Mouse (Mus musculus): ENCODE results near the gene Ubash3b. TPM values are rescaled to one million over a fixed set of nuclear protein-coding genes. Genes with fewer than 3 reads are reported as not detected.

The Ubash3b gene
- polyA plus RNA-seq, 1 experiment from 2014 or later, result 8.3 TPM

- 87% methylated on average over 5 of the region's 5 CpGs for WGBS
- no peaks in the 10 kb centered on the region for H3K36me3 ChIP-seq (ENCODE audit: control insufficient read depth, insufficient read depth, low read length)
- no peaks in the 10 kb centered on the region for H3K9me3 ChIP-seq (ENCODE audit: control insufficient read depth, low read length)
- ATAC-seq (replicated peaks; ENCODE audit: low FRiP score), result no peak
- no peaks in the 10 kb centered on the region for H3K4me1 ChIP-seq (replicated peaks; ENCODE audit: control insufficient read depth, insufficient read depth, low read length)
- no peak overlapping the region for H3K9ac ChIP-seq (ENCODE audit: low read length)
- no peak overlapping the region for H3K4me3 ChIP-seq (ENCODE audit: low read depth, low read length)
- H3K27ac ChIP-seq (ENCODE audit: low read depth, low read length), result no peak overlapping the region
- no peak overlapping the region for H3K4me2 ChIP-seq (ENCODE audit: low read depth, low read length, severe bottlenecking)
- no peak for DNase-seq (ENCODE audit: low spot score)
- H3K27me3 ChIP-seq (ENCODE audit: control insufficient read depth, insufficient read depth, low read length), result no peaks in the 10 kb centered on the region
Measured at GRCm38 (mm10) chr9:41043641-41044040, 117.9 kb downstream of the Ubash3b start.

DNA sequence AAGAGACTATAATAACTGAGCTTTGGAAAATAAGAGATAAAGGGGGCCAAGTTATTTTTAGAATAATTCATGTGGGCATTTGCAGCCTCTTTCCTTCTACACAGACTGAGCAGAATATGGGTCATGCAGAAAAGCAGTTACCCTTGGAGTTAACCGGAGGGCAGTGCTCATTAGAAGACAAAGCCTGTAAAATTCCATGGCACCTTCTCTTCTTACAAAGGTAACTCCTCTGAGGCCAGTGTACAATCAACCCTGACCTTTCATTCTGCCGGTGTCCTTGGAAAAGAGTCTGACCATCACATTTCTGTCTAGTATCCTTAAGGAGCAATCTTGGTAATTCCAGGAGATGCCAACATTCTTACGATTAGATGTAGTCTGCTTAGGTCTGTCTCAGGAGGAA lies 120.1 kb downstream of the Ubash3b start:
- WGBS, result 93% methylated on average over 3 of the region's 3 CpGs
- Histone ChIP-seq H3K27me3 (ENCODE audit: control insufficient read depth, insufficient read depth, low read length) (no peaks in the 10 kb centered on the region), H3K9me3 (ENCODE audit: control insufficient read depth, low read length) (no peaks in the 10 kb centered on the region), H3K4me2 (ENCODE audit: low read depth, low read length, severe bottlenecking) (no peak overlapping the region), H3K36me3 (ENCODE audit: control insufficient read depth, insufficient read depth, low read length) (no peaks in the 10 kb centered on the region), H3K4me3 (ENCODE audit: low read depth, low read length) (no peak overlapping the region), H3K4me1 (replicated peaks; ENCODE audit: control insufficient read depth, insufficient read depth, low read length) (no peaks in the 10 kb centered on the region), H3K27ac (ENCODE audit: low read depth, low read length) (no peak overlapping the region), H3K9ac (ENCODE audit: low read length) (no peak overlapping the region)
- ATAC-seq (replicated peaks; ENCODE audit: low FRiP score) (no peak), DNase-seq (ENCODE audit: low spot score) (no peak)

DNA sequence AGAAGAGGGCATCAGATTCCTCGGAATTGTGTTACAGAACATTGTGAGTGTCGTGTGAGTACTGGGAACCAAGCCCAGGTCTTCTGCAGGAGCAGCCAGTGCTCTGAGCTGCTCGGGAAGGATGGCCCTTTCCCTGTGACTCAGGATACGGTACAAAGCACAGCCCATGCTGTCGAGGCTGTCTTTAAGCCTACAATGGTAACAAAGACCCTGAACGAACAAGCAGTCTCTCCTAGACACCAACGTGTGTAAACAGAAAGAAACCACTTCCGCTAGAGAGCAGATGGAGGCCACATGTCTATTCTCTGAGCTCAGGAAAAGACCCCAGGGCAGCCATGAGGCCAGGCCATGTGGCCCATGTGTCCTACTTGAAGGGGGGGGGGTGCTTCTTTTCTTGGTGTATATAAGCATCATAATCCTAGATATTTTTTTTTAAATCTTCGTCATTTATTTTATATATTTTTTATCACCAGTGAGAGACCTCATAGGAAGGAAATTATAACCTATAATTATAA lies 123.3 kb downstream of the Ubash3b start:
- no peaks in the 10 kb centered on the region for H3K27me3 ChIP-seq (ENCODE audit: control insufficient read depth, insufficient read depth, low read length)
- ATAC-seq (replicated peaks; ENCODE audit: low FRiP score), result no peak
- no peak overlapping the region for H3K4me3 ChIP-seq (ENCODE audit: low read depth, low read length)
- H3K4me1 ChIP-seq (replicated peaks; ENCODE audit: control insufficient read depth, insufficient read depth, low read length), result no peaks in the 10 kb centered on the region
- H3K36me3 ChIP-seq (ENCODE audit: control insufficient read depth, insufficient read depth, low read length), result no peaks in the 10 kb centered on the region
- H3K9me3 ChIP-seq (ENCODE audit: control insufficient read depth, low read length), result no peaks in the 10 kb centered on the region
- DNase-seq (ENCODE audit: low spot score), result no peak
- no peak overlapping the region for H3K27ac ChIP-seq (ENCODE audit: low read depth, low read length)
- no peak overlapping the region for H3K9ac ChIP-seq (ENCODE audit: low read length)
- 63% methylated on average over 9 of the region's 9 CpGs for WGBS
- H3K4me2 ChIP-seq (ENCODE audit: low read depth, low read length, severe bottlenecking), result no peak overlapping the region

DNA sequence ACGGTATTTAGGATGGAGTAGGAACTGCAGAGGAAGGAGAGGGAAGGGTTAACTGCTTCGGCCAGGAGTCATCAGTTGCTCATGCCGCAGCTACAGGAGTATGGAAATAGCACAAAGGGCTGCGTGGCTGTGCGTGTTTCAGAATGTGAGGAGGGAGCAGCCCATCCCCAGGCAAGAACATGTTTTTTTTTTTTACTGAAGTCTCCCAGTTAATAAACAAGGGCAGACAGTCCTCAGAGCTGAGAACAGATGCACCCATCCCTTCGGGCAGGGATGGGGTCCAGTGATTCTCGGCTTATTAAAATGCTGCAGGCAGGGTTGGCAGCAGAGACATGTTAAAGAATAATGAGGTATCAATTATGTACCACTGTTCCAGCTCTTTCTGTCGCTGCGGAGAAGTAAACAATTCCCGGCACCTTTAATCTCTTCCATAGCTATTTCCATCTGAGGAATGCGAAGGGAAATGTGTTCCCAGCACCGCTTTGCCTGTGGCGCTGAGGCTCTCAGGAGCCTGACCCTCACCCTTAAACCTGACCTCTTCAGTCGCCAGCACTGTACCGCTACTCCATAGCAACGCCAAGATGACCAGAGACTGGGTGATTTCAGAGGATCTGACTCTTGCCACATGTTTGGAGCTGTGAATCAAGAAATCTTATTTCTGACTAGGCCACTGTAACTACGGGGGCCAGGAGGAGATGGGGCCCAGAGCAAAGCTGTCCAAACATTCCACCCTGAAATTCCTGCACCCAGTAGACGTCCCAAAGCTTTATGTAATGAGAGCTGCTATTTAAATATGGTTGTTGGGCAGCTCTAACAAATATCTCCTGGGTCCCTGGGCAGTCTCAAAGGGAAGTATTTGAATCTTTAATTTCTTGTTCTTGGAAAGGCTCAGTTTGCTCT lies 129.7 kb downstream of the Ubash3b start:
- Histone ChIP-seq H3K36me3 (ENCODE audit: control insufficient read depth, insufficient read depth, low read length) (no peaks in the 10 kb centered on the region), H3K4me3 (ENCODE audit: low read depth, low read length) (no peak overlapping the region), H3K4me2 (ENCODE audit: low read depth, low read length, severe bottlenecking) (no peak overlapping the region), H3K27ac (ENCODE audit: low read depth, low read length) (no peak overlapping the region), H3K27me3 (ENCODE audit: control insufficient read depth, insufficient read depth, low read length) (no peaks in the 10 kb centered on the region), H3K9me3 (ENCODE audit: control insufficient read depth, low read length) (no peaks in the 10 kb centered on the region), H3K4me1 (replicated peaks; ENCODE audit: control insufficient read depth, insufficient read depth, low read length) (no peaks in the 10 kb centered on the region), H3K9ac (ENCODE audit: low read length) (no peak overlapping the region)
- no peak for ATAC-seq (replicated peaks; ENCODE audit: low FRiP score)
- DNase-seq (ENCODE audit: low spot score), result no peak
- 57% methylated on average over 18 of the region's 18 CpGs for WGBS

GRCm38 (mm10) chr9:41029827-41030226 lies 131.7 kb downstream of the Ubash3b start:
- H3K4me1 ChIP-seq (replicated peaks; ENCODE audit: control insufficient read depth, insufficient read depth, low read length), result no peaks in the 10 kb centered on the region

GRCm38 (mm10) chr9:41028470-41028869 lies 133.0 kb downstream of the Ubash3b start:
- Histone ChIP-seq H3K4me2 (ENCODE audit: low read depth, low read length, severe bottlenecking) (no peak overlapping the region), H3K27me3 (ENCODE audit: control insufficient read depth, insufficient read depth, low read length) (no peaks in the 10 kb centered on the region), H3K36me3 (ENCODE audit: control insufficient read depth, insufficient read depth, low read length) (no peaks in the 10 kb centered on the region), H3K4me3 (ENCODE audit: low read depth, low read length) (no peak overlapping the region), H3K9ac (ENCODE audit: low read length) (no peak overlapping the region), H3K27ac (ENCODE audit: low read depth, low read length) (no peak overlapping the region), H3K4me1 (replicated peaks; ENCODE audit: control insufficient read depth, insufficient read depth, low read length) (no peaks in the 10 kb centered on the region), H3K9me3 (ENCODE audit: control insufficient read depth, low read length) (no peaks in the 10 kb centered on the region)
- DNase-seq (ENCODE audit: low spot score) (peak; percentile 76), ATAC-seq (replicated peaks; ENCODE audit: low FRiP score) (no peak)
- 39% methylated on average over 5 of the region's 5 CpGs for WGBS

More at GRCm38 (mm10) chr9:41029827-41030226, 131.7 kb downstream of the Ubash3b start:
- Histone ChIP-seq H3K4me2 (ENCODE audit: low read depth, low read length, severe bottlenecking) (no peak overlapping the region), H3K4me3 (ENCODE audit: low read depth, low read length) (no peak overlapping the region), H3K27ac (ENCODE audit: low read depth, low read length) (no peak overlapping the region), H3K9ac (ENCODE audit: low read length) (no peak overlapping the region), H3K27me3 (ENCODE audit: control insufficient read depth, insufficient read depth, low read length) (no peaks in the 10 kb centered on the region), H3K9me3 (ENCODE audit: control insufficient read depth, low read length) (no peaks in the 10 kb centered on the region), H3K36me3 (ENCODE audit: control insufficient read depth, insufficient read depth, low read length) (no peaks in the 10 kb centered on the region)
- WGBS, result 78% methylated on average over 6 of the region's 6 CpGs
- DNase-seq (ENCODE audit: low spot score) (no peak), ATAC-seq (replicated peaks; ENCODE audit: low FRiP score) (no peak)

GRCm38 (mm10) chr9:41021690-41022089 lies 139.8 kb downstream of the Ubash3b start:
- no peak overlapping the region for H3K4me2 ChIP-seq (ENCODE audit: low read depth, low read length, severe bottlenecking)
- DNase-seq (ENCODE audit: low spot score) (no peak), ATAC-seq (replicated peaks; ENCODE audit: low FRiP score) (no peak)
- no peaks in the 10 kb centered on the region for H3K27me3 ChIP-seq (ENCODE audit: control insufficient read depth, insufficient read depth, low read length)
- no peak overlapping the region for H3K9ac ChIP-seq (ENCODE audit: low read length)
- no peak overlapping the region for H3K27ac ChIP-seq (ENCODE audit: low read depth, low read length)
- H3K36me3 ChIP-seq (ENCODE audit: control insufficient read depth, insufficient read depth, low read length), result no peaks in the 10 kb centered on the region
- no peaks in the 10 kb centered on the region for H3K4me1 ChIP-seq (replicated peaks; ENCODE audit: control insufficient read depth, insufficient read depth, low read length)
- H3K4me3 ChIP-seq (ENCODE audit: low read depth, low read length), result no peak overlapping the region
- H3K9me3 ChIP-seq (ENCODE audit: control insufficient read depth, low read length), result no peaks in the 10 kb centered on the region
- 66% methylated on average over 3 of the region's 3 CpGs for WGBS

DNA sequence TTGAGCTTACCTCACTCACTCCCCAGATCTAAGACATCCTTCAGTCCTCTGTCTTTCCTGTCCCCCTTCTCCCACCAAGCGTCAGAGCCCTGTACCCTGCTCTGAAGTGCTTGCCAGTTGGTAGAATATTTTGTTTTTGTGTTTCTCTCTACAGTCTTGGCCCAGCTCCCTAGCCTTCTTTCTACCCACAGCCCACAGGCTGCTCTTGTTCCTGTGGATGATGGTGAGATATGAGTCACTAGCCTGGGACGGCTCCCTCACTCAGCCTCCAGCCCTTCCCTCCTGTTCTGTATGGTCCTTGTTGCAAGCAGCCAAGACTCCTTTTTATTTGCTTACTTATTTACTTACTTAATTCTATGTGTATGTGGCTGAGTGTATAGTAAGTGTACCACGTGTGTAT lies 141.0 kb downstream of the Ubash3b start:
- Histone ChIP-seq H3K4me1 (replicated peaks; ENCODE audit: control insufficient read depth, insufficient read depth, low read length) (no peaks in the 10 kb centered on the region), H3K9me3 (ENCODE audit: control insufficient read depth, low read length) (no peaks in the 10 kb centered on the region), H3K27me3 (ENCODE audit: control insufficient read depth, insufficient read depth, low read length) (no peaks in the 10 kb centered on the region), H3K9ac (ENCODE audit: low read length) (no peak overlapping the region), H3K36me3 (ENCODE audit: control insufficient read depth, insufficient read depth, low read length) (no peaks in the 10 kb centered on the region), H3K4me3 (ENCODE audit: low read depth, low read length) (no peak overlapping the region), H3K4me2 (ENCODE audit: low read depth, low read length, severe bottlenecking) (no peak overlapping the region), H3K27ac (ENCODE audit: low read depth, low read length) (no peak overlapping the region)
- no peak for DNase-seq (ENCODE audit: low spot score)
- WGBS, result 83% methylated on average over 3 of the region's 3 CpGs
- no peak for ATAC-seq (replicated peaks; ENCODE audit: low FRiP score)

GRCm38 (mm10) chr9:41014512-41014911 lies 147.0 kb downstream of the Ubash3b start:
- H3K9ac ChIP-seq (ENCODE audit: low read length), result no peak overlapping the region
- H3K27ac ChIP-seq (ENCODE audit: low read depth, low read length), result 0 out of 2 replicates have a peak overlapping the region, but pooled peaks have one; percentile 41
- H3K4me1 ChIP-seq (replicated peaks; ENCODE audit: control insufficient read depth, insufficient read depth, low read length), result peaks cover 22% of the 10 kb centered on the region; the same call in 1 of the 2 replicates
- H3K9me3 ChIP-seq (ENCODE audit: control insufficient read depth, low read length), result no peaks in the 10 kb centered on the region
- no peaks in the 10 kb centered on the region for H3K36me3 ChIP-seq (ENCODE audit: control insufficient read depth, insufficient read depth, low read length)
- DNase-seq (ENCODE audit: low spot score), result no peak
- WGBS, result 51% methylated on average over 4 of the region's 4 CpGs
- H3K27me3 ChIP-seq (ENCODE audit: control insufficient read depth, insufficient read depth, low read length), result no peaks in the 10 kb centered on the region
- no peak overlapping the region for H3K4me2 ChIP-seq (ENCODE audit: low read depth, low read length, severe bottlenecking)
- H3K4me3 ChIP-seq (ENCODE audit: low read depth, low read length), result no peak overlapping the region
- ATAC-seq (replicated peaks; ENCODE audit: low FRiP score), result no peak
